Mouse (Mus musculus) neural tube, embryonic 10.5 days (tissue): ENCODE measurements around the gene Kmt5a.
"Not testable (repeated sequence)": the region's sequence is repeated elsewhere in the genome, so short reads cannot be mapped to it uniquely, and the experiment has no call there.

Experiments used
- DNase-seq: peaks from one replicate; pipeline ENCODE4 v3.0.0-alpha.2; 2017; ENCODE audit warnings: low spot score; ENCODE audit errors: extremely low spot score

Gene Kmt5a

GRCm38 (mm10) chr5:124445621-124446293, 6.0 kb downstream of the Kmt5a start:
- DNase-seq, result peak; percentile 68

- DNase-seq, result peak; percentile 61
These were observed 6.7 kb downstream of the Kmt5a start for GRCm38 (mm10) chr5:124446301-124446881.

GRCm38 (mm10) chr5:124449494-124449893, 9.8 kb downstream of the Kmt5a start:
- DNase-seq, result no peak

- no peak for DNase-seq
These were observed 10.3 kb downstream of the Kmt5a start for GRCm38 (mm10) chr5:124450051-124450450.

GRCm38 (mm10) chr5:124450641-124451340, 11.1 kb downstream of the Kmt5a start:
- DNase-seq, result no peak

GRCm38 (mm10) chr5:124452494-124453228, 12.9 kb downstream of the Kmt5a start:
- DNase-seq, result no peak

- DNase-seq, result no peak
These were observed 13.8 kb downstream of the Kmt5a start for GRCm38 (mm10) chr5:124453339-124454081.

GRCm38 (mm10) chr5:124454082-124454419, 14.3 kb downstream of the Kmt5a start:
- DNase-seq, result no peak

- DNase-seq, result no peak
These were observed 17.0 kb downstream of the Kmt5a start for GRCm38 (mm10) chr5:124456762-124457161.

- not testable (repeated sequence) for DNase-seq
These were observed 21.2 kb downstream of the Kmt5a start for GRCm38 (mm10) chr5:124460922-124461321.

GRCm38 (mm10) chr5:124462297-124463025, 22.7 kb downstream of the Kmt5a start:
- DNase-seq, result no peak

- DNase-seq, result no peak
These were observed 23.7 kb downstream of the Kmt5a start for GRCm38 (mm10) chr5:124463462-124463861.

GRCm38 (mm10) chr5:124464905-124465304, 25.2 kb downstream of the Kmt5a start:
- DNase-seq, result no peak

- no peak for DNase-seq
These were observed 28.0 kb downstream of the Kmt5a start for GRCm38 (mm10) chr5:124467766-124468165.

GRCm38 (mm10) chr5:124468365-124468764, 28.6 kb downstream of the Kmt5a start:
- DNase-seq, result no peak

GRCm38 (mm10) chr5:124469486-124469885, 29.8 kb downstream of the Kmt5a start:
- DNase-seq, result no peak

GRCm38 (mm10) chr5:124470591-124471171, 31.0 kb downstream of the Kmt5a start:
- no peak for DNase-seq

GRCm38 (mm10) chr5:124478873-124479204, 39.1 kb downstream of the Kmt5a start:
- no peak for DNase-seq

- no peak for DNase-seq
These were observed 40.4 kb downstream of the Kmt5a start for GRCm38 (mm10) chr5:124480119-124480518.

GRCm38 (mm10) chr5:124481714-124482113, 42.0 kb downstream of the Kmt5a start:
- no peak for DNase-seq
